Mouse (Mus musculus): ENCODE data around the gene Notum. TPM values are rescaled to one million over a fixed set of nuclear protein-coding genes. Genes with fewer than 3 reads are reported as not detected.
A peak's percentile ranks its signal among the peaks of the same experiment; 100 is the strongest.
"Not testable (repeated sequence)": the region's sequence is repeated elsewhere in the genome, so short reads cannot be mapped to it uniquely, and the experiment has no call there.

The Notum gene
- polyA plus RNA-seq, 1 experiment from 2014 or later, result 7.4 TPM

- no peak overlapping the region for H3K4me2 ChIP-seq (ENCODE audit: low read length)
- no peak overlapping the region for H3K4me3 ChIP-seq (replicated peaks; ENCODE audit: low read depth, low read length)
- no peak overlapping the region for H3K9ac ChIP-seq (ENCODE audit: low read depth, low read length)
- WGBS, result 90% methylated on average over 3 of the region's 3 CpGs
- no peaks in the 10 kb centered on the region for H3K4me1 ChIP-seq (replicated peaks; ENCODE audit: insufficient read depth, low read length)
- H3K27me3 ChIP-seq (ENCODE audit: insufficient read depth, low read length), result no peaks in the 10 kb centered on the region
- H3K9me3 ChIP-seq (replicated peaks; ENCODE audit: low read length), result no peaks in the 10 kb centered on the region
- no peak overlapping the region for H3K27ac ChIP-seq
- TF ChIP-seq CTCF (IDR thresholded peaks at IDR 0.05; ENCODE audit: low read depth), result no peak
- H3K36me3 ChIP-seq (ENCODE audit: insufficient read depth, low read length), result peaks cover 33% of the 10 kb centered on the region; the same call in 1 of the 2 replicates
- no peak for DNase-seq (ENCODE audit: low spot score)
- no peak for ATAC-seq (replicated peaks; ENCODE audit: low FRiP score, low read depth)
Measured at GRCm38 (mm10) chr11:120683536-120683935, 22.6 kb upstream of the Notum start.

- Histone ChIP-seq H3K27me3 (ENCODE audit: insufficient read depth, low read length) (no peaks in the 10 kb centered on the region), H3K27ac (no peak overlapping the region), H3K4me2 (ENCODE audit: low read length) (no peak overlapping the region), H3K4me1 (replicated peaks; ENCODE audit: insufficient read depth, low read length) (no peaks in the 10 kb centered on the region), H3K9ac (ENCODE audit: low read depth, low read length) (no peak overlapping the region), H3K4me3 (replicated peaks; ENCODE audit: low read depth, low read length) (no peak overlapping the region), H3K36me3 (ENCODE audit: insufficient read depth, low read length) (peaks cover 34% of the 10 kb centered on the region; the same call in 1 of the 2 replicates), H3K9me3 (replicated peaks; ENCODE audit: low read length) (no peaks in the 10 kb centered on the region)
- TF ChIP-seq CTCF (IDR thresholded peaks at IDR 0.05; ENCODE audit: low read depth), result no peak
- DNase-seq (ENCODE audit: low spot score) (no peak), ATAC-seq (replicated peaks; ENCODE audit: low FRiP score, low read depth) (no peak)
- WGBS, result 94% methylated on average over 5 of the region's 5 CpGs
Measured at GRCm38 (mm10) chr11:120682683-120683082, 21.7 kb upstream of the Notum start.

- TF ChIP-seq CTCF (IDR thresholded peaks at IDR 0.05; ENCODE audit: low read depth), result peak; percentile 63
- Histone ChIP-seq H3K27ac (0 out of 2 replicates have a peak overlapping the region, but pooled peaks have one; percentile 19), H3K27me3 (ENCODE audit: insufficient read depth, low read length) (no peaks in the 10 kb centered on the region), H3K9me3 (replicated peaks; ENCODE audit: low read length) (no peaks in the 10 kb centered on the region), H3K4me1 (replicated peaks; ENCODE audit: insufficient read depth, low read length) (no peaks in the 10 kb centered on the region), H3K4me2 (ENCODE audit: low read length) (no peak overlapping the region), H3K36me3 (ENCODE audit: insufficient read depth, low read length) (peaks cover 26% of the 10 kb centered on the region; the same call in 1 of the 2 replicates), H3K4me3 (replicated peaks; ENCODE audit: low read depth, low read length) (no peak overlapping the region), H3K9ac (ENCODE audit: low read depth, low read length) (no peak overlapping the region)
- DNase-seq (ENCODE audit: low spot score) (peak; percentile 45), ATAC-seq (replicated peaks; ENCODE audit: low FRiP score, low read depth) (peak; percentile 84)
- WGBS, result 79% methylated on average over 3 of the region's 3 CpGs
Measured at GRCm38 (mm10) chr11:120679909-120680308, 18.9 kb upstream of the Notum start.

GRCm38 (mm10) chr11:120676951-120677350, 16.0 kb upstream of the Notum start:
- no peak for TF ChIP-seq CTCF (IDR thresholded peaks at IDR 0.05; ENCODE audit: low read depth)
- Histone ChIP-seq H3K4me1 (replicated peaks; ENCODE audit: insufficient read depth, low read length) (no peaks in the 10 kb centered on the region), H3K4me3 (replicated peaks; ENCODE audit: low read depth, low read length) (no peak overlapping the region), H3K9me3 (replicated peaks; ENCODE audit: low read length) (no peaks in the 10 kb centered on the region), H3K36me3 (ENCODE audit: insufficient read depth, low read length) (peaks cover 18% of the 10 kb centered on the region; the same call in 1 of the 2 replicates), H3K9ac (ENCODE audit: low read depth, low read length) (no peak overlapping the region), H3K27ac (no peak overlapping the region), H3K27me3 (ENCODE audit: insufficient read depth, low read length) (no peaks in the 10 kb centered on the region), H3K4me2 (ENCODE audit: low read length) (no peak overlapping the region)
- no peak for DNase-seq (ENCODE audit: low spot score)
- 96% methylated on average over 4 of the region's 4 CpGs for WGBS
- no peak for ATAC-seq (replicated peaks; ENCODE audit: low FRiP score, low read depth)

GRCm38 (mm10) chr11:120675875-120676274, 14.9 kb upstream of the Notum start:
- 81% methylated on average over 4 of the region's 5 CpGs for WGBS
- not testable (repeated sequence) for H3K4me2 ChIP-seq (ENCODE audit: low read length); ATAC-seq (replicated peaks; ENCODE audit: low FRiP score, low read depth); H3K4me1 ChIP-seq (replicated peaks; ENCODE audit: insufficient read depth, low read length); H3K9ac ChIP-seq (ENCODE audit: low read depth, low read length); H3K9me3 ChIP-seq (replicated peaks; ENCODE audit: low read length); DNase-seq (ENCODE audit: low spot score); H3K27ac ChIP-seq; H3K27me3 ChIP-seq (ENCODE audit: insufficient read depth, low read length); H3K4me3 ChIP-seq (replicated peaks; ENCODE audit: low read depth, low read length)
- H3K36me3 ChIP-seq (ENCODE audit: insufficient read depth, low read length), result peaks cover 13% of the 10 kb centered on the region; the same call in 1 of the 2 replicates

GRCm38 (mm10) chr11:120673594-120674122, 12.7 kb upstream of the Notum start:
- Histone ChIP-seq H3K27me3 (ENCODE audit: insufficient read depth, low read length) (no peaks in the 10 kb centered on the region), H3K9me3 (replicated peaks; ENCODE audit: low read length) (no peaks in the 10 kb centered on the region), H3K4me1 (replicated peaks; ENCODE audit: insufficient read depth, low read length) (no peaks in the 10 kb centered on the region), H3K4me3 (replicated peaks; ENCODE audit: low read depth, low read length) (peak overlapping the region; percentile 77), H3K27ac (peak overlapping the region; percentile 89), H3K4me2 (ENCODE audit: low read length) (peak overlapping the region; percentile 80), H3K36me3 (ENCODE audit: insufficient read depth, low read length) (peaks cover 9% of the 10 kb centered on the region; the same call in 1 of the 2 replicates), H3K9ac (ENCODE audit: low read depth, low read length) (peak overlapping the region; percentile 87)
- ATAC-seq (replicated peaks; ENCODE audit: low FRiP score, low read depth) (peak; percentile 17), DNase-seq (ENCODE audit: low spot score) (no peak)
- TF ChIP-seq CTCF (IDR thresholded peaks at IDR 0.05; ENCODE audit: low read depth), result no peak
- 34% methylated on average over 12 of the region's 12 CpGs for WGBS

Data from kidney, postnatal 0 days (tissue).